Mouse (Mus musculus): ENCODE results near the gene Ifitm6.

The Ifitm6 gene

DNA sequence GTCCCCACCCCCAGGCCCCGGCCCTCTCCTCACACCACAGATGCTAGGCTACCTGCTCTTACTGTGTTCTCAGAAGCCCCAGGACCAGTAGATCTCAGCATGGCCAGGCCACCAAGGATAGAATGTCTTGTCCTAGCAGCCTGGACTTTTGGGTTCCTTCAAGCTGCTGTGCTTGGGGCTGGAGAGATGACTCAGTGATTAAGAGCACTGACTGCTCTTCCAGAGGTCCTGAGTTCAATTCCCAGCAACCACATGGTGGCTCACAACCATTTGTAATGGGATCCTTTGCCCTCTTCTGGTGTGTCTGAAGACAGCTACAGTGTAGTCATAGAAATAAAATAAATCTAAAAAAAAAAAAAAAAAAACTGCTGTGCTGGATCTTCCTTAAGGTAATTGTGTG, at the start of gene Ifitm6:
Gene Ifitm6 (minus strand): TSS at position 101 of the 400 bp plus-strand sequence.
- 85% methylated on average over 1 of the region's 1 CpGs for WGBS

DNA sequence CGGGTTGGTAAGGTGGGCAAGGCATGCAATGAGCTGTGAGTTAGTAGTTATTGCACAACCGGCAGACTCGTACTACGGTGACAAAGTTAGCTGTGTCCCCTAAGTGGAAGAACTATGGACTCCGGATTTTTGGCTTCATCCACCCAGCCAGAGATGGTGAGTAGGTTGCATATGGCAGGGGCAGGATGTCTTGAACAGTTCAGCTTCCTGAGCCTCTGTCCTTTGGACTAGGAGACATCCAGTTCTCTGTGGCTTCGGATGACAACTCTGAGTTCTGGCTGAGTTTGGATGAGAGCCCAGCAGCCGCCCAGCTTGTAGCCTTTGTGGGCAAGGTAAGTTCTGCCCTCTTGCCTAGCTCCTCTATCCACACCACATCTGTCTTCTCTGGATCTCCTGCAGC, 46.9 kb upstream of the Ifitm6 start:
- 71% methylated on average over 7 of the region's 7 CpGs for WGBS

- 63% methylated on average over 7 of the region's 7 CpGs for WGBS
These were observed 46.5 kb upstream of the Ifitm6 start for GRCm38 (mm10) chr7:141064175-141064574.

- WGBS = 57% methylated on average over 3 of the region's 3 CpGs
These were observed 45.6 kb upstream of the Ifitm6 start for GRCm38 (mm10) chr7:141063353-141063752.

- 38% methylated on average over 7 of the region's 7 CpGs for WGBS
These were observed 44.8 kb upstream of the Ifitm6 start for GRCm38 (mm10) chr7:141062525-141062924.

DNA sequence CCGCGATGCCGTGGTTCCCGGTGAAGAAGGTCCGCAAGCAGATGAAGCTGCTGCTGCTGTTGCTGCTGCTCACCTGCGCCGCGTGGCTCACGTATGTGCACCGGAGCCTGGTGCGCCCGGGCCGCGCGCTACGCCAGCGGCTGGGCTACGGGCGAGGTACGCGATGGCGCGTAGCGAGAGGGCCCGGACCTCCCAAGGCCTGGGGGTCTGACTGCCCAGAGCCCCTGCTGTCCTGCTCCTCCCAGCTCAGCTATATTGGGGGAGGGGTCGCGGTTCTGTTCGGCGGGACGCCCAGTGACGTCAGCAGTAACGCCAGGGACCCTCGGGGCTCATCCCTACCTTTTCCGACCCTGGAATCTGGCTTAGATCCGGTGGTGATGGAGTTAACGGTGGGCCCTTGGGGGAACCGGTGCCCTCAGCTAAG, 43.6 kb upstream of the Ifitm6 start:
- 2% methylated on average over 37 of the region's 37 CpGs for WGBS

DNA sequence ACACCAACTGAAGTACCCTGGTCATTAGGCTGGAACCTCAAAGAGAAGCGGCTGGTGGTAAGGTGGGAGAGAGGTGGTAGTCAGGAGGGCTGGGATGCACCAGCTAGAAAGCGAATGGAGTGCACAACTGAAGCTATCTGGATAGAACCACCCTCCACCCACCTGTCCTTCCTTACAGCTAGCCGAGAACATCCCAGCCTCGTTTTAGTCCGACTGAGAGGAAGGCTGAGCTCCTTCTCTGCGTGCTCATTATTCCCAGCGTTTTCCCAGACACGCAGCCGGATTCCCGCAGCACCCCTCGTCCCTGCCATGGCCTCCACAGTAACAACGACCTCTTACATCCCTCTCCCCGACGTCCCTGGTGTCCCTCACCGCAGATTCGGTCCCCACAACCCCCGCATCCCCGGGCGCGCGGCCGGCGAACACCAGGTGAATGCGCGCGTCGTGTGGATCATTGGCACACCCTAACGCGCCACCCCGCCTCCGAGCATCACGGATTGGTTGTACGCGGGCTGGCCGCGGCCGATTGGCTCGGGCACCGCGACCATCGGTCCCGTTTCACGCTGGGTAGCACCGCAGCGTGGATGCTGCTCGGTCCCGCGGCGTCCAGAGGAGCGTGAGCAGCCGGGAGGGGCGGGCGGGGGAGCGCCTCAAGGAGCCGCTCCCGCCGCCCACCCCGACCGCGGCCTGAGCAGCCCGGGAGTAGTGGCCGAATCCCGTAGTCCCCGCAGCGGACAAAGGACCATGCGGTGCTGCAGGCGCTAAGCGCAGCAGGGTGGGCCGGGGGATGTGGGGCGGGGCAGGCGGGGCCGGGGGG, 42.9 kb upstream of the Ifitm6 start, which contains the start of gene B4galnt4:
Gene B4galnt4 (plus strand): TSS at position 679 of the 817 bp plus-strand sequence.
- WGBS = 1% methylated on average over 72 of the region's 72 CpGs

DNA sequence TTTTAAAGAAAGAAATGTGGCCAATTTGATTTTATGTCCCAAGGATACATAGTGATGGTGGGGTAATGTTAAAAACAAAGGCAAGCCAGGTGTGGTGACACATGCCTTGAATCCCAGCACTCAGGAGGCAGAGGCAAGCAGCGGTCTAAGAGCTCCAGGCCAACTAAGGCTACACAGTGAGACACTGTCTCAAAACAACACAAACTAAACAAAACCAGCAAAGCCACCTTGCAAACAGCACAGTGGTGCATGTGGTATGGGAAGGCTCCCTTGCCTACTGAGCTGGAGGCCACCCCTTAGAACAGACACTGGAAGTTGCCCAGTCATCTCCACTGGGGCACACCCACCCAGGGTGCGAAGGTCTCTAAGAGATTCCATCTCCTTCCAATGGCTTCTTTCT, 42.2 kb upstream of the Ifitm6 start:
- 43% methylated on average over 2 of the region's 2 CpGs for WGBS

DNA sequence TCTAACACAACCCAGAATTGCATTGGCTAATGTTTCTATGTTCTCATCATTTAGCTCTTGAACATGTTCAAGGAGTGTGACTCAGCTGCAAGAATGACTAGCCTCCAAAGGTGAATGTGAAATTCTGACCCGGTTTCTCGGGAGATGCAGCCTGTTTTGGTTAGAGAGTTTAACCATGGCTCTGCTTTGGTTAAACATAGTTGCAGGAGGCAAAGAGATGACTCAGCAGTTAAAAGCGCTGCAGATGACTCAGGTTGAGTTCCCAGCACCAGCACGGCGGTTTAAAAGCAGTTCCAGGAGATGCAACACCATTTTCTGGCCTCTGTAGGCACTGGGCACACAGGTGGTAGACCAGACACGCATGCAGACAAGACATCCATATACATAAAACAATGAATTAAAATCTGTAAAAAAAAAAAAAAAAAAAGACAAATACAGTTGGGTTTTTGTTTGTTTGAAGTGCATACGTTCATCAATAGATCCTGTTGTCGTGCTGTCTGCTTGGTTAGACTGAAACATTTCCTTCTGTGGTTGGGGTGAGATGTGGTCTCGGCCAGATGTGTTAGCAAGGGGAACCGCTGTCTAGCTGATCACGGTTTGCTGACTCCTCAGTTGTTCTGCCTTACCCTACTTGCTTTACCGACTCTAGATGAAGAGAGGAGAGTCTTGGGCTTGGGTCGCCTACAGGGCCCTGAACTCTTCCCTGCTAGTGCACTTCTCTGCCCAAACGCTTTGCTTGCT, 41.0 kb upstream of the Ifitm6 start:
- WGBS = 84% methylated on average over 14 of the region's 14 CpGs

- WGBS = 95% methylated on average over 1 of the region's 1 CpGs
These were observed 39.8 kb upstream of the Ifitm6 start for GRCm38 (mm10) chr7:141057541-141057940.

GRCm38 (mm10) chr7:141056976-141057375, 39.3 kb upstream of the Ifitm6 start:
- 93% methylated on average over 6 of the region's 6 CpGs for WGBS

- 83% methylated on average over 4 of the region's 4 CpGs for WGBS
These were observed 38.1 kb upstream of the Ifitm6 start for GRCm38 (mm10) chr7:141055785-141056184.

DNA sequence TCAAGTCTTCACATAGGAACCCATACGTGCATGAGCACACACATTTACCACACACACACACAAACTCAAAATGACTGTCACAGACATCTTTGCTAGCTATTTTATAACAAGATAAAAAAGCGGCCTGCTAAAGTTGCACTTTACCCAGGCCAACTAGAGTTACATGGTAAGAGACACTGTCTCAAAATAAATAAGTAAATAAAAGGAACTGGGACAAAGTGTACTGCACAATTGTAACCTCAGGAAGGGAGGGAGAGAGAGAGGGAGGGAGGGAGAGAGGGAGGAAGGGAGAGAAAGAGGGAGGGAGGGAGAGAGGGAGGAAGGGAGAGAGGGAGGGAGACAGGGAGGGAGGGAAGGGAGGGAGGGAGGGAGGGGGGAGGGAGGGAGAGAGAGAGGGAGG, 34.7 kb upstream of the Ifitm6 start:
- WGBS = 83% methylated on average over 2 of the region's 2 CpGs

GRCm38 (mm10) chr7:141052016-141052415, 34.3 kb upstream of the Ifitm6 start:
- 90% methylated on average over 4 of the region's 4 CpGs for WGBS

DNA sequence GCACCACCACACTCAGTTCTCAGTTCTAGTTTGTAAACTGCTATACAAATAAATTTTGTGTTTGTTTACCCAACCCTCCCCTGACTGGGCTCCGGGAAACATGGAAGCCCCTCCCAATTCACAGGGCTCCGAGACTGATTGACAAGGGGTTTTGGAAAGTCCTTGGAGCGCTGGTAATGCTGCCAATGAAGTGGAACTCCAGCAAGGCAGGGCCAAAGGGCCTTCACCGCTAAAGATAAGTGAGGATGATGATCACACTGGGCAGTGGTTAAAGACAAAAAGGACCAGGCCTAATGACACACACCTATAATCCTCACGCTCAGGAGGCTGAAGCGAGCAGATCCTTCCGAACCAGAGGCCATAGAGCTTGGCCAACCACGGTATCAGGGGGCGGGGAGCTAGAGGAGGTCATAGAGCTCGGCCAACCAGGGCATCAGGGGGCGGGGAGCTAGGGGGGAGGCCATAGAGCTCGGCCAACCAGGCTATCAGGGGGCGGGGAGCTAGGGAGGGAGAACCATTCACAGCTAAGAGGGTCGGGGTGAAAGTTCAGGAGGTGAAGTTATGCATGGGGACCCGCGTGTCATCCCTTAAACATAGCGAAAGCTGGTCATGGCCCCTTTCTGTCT, 33.4 kb upstream of the Ifitm6 start:
- WGBS = 78% methylated on average over 17 of the region's 17 CpGs

DNA sequence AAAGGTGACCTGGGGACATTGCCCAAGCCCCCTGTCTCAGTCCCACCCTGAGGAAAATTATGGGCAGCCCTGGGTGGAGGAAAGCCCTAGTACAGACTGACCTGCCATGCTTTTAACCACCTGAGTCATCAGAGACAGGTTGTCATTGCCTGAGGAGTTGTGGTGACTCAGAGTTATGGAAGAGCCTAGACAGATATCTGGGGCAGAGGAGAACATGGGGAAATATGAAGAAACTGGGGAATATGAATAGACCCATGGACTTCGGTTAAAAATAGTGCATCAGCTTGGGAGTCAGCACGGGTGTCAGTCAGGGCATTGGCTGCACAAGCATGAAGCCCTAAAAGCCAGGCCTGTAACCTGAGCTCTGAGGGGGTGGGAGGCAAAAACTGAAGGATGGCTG, 31.6 kb upstream of the Ifitm6 start:
- WGBS = 49% methylated on average over 2 of the region's 2 CpGs

GRCm38 (mm10) chr7:141048226-141049218, 30.8 kb upstream of the Ifitm6 start:
- whole genome bisulfite sequencing = 6% methylated on average over 21 of the region's 21 CpGs

GRCm38 (mm10) chr7:141047581-141048225, 30.0 kb upstream of the Ifitm6 start:
- 9% methylated on average over 18 of the region's 19 CpGs for WGBS

DNA sequence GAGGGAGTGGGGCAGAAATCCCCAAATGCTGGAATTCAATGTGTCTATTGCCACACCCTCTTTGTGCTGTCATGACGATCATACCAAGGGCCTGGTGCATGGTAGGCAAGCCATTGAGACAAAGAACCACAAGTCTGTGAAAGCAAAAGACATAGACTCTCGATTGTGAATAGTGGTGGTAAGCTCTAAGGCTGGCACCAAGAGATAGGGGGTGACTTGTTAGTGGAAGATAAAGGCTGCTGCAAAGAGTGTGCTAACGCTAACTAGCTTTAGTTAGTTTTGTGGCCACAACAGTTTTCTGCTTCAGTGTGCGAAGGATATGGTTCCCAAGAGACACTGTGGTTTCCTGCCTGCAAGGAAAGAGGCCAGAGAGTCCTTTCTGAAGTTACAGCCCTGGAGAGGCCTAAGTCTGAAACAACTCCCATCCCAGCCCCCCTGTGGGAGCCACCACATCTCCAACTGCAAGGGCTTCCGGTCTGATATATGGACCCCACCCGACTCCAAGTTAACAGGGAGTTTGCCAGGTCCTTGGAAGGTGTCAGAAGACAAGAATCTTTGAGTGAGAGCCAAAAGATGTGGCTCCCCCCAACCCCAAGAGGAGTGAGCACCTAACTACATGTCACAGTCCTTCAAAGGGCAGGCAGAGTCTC, 29.3 kb upstream of the Ifitm6 start:
- WGBS = 61% methylated on average over 6 of the region's 6 CpGs

DNA sequence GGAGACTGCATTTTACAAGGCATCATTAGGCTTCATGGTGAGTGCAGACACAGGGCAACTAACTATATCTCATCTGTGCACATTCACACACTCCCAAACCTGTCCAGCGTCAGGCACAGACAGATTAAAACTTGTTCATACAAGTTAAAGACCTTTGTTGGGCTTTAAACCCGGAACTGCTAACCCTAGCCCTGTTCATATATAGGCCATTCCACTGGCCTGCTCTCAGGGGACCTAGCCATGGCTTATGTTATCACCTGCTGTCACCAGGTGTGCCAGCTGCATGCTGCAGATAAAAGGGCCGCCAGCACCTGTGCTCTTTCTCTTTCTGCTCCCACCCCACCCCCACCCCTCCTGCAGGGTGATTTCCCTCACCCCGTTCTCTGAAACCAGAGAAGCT, 24.8 kb upstream of the Ifitm6 start:
- 89% methylated on average over 4 of the region's 4 CpGs for WGBS
